Mouse (Mus musculus): ENCODE results near the gene Gm21983. TPM values are rescaled to one million over a fixed set of nuclear protein-coding genes. Genes with fewer than 3 reads are reported as not detected.

Gene Gm21983
- total RNA-seq, 1 experiment from 2014 or later: not detected

- peak; percentile 48 to 54 for ATAC-seq (replicated peaks in 1 of 2; ENCODE audit: insufficient read depth in 1 of 2, low FRiP score in 2 of 2, low TSS enrichment in 1 of 2, low read depth in 1 of 2, poor library complexity in 2 of 2, severe bottlenecking in 2 of 2)
Measured at GRCm38 (mm10) chr7:27166229-27166613, 14.7 kb downstream of the Gm21983 start.

DNA sequence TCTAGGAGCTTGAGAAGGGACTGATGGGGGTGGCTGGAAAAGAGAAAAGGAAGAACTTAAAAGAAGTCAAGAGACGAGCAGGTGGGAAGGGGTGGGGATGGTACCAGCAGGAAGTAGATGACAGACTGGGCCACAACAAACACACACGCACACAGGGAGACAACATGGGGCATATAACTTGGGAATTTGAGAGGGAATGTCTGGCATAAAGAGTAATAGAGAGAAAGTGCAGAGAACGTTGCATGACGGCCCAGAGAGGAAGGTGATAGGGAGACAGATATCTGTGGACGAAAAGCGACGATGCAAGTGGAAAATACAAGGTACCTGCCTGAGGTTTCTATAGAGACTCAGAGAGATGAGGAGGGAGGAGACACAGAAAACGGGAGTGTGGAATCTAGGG is 15.2 kb downstream of the Gm21983 start:
- no peak for ATAC-seq (replicated peaks in 1 of 2; ENCODE audit: insufficient read depth in 1 of 2, low FRiP score in 2 of 2, low TSS enrichment in 1 of 2, low read depth in 1 of 2, poor library complexity in 2 of 2, severe bottlenecking in 2 of 2)

DNA sequence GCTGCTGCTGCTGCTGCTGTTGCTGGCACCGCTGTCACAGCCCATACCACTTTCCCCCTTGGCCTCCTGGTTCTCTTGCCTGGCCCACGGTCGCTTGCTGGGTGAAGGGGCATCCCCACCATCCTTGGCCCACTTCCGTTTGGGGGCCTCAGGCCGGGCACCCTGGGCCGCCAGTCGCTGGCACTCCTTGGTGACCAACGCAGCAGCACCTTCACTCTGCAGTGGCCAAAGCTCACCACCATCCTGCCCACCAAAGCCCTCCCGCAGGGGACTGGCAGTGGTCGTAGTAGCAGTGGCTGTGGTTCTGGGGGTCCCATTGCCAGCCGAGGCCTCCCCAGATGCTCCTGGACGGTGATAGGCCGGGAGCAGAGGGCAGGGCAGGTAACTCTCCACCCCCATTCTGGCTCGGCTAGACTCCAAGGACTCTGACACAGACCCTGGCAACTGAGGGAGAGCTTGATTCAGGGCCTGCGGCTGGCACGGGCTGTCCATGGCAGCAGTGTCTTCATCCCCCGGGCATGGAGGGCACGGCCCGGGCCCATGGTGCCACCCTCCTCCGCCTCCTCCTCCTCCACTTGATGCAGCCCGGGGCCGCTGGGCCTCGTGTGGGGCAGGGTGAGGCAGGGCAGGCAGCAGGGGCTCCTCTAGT is 15.8 kb downstream of the Gm21983 start:
- ATAC-seq (replicated peaks in 1 of 2; ENCODE audit: insufficient read depth in 1 of 2, low FRiP score in 2 of 2, low TSS enrichment in 1 of 2, low read depth in 1 of 2, poor library complexity in 2 of 2, severe bottlenecking in 2 of 2): no peak

GRCm38 (mm10) chr7:27164112-27164947 is 16.6 kb downstream of the Gm21983 start:
- no peak for ATAC-seq (replicated peaks in 1 of 2; ENCODE audit: insufficient read depth in 1 of 2, low FRiP score in 2 of 2, low TSS enrichment in 1 of 2, low read depth in 1 of 2, poor library complexity in 2 of 2, severe bottlenecking in 2 of 2)

DNA sequence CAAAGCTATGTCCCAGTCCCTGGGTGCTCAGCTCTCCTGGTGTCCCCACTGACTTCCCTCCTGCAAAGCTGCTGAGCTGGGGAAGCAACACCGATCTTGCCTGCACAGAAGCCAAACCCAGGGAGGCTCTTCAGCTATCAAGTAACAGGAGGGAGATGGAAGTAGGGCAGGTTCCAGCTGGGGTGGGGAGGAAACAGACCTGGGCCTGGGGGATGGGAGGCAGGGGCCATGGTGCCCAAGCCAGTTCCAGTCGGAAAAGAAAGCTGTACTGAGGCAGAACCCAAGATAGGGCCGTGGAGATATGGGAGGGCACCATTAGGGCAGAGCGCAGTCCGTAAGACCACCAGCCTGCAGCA is 17.5 kb downstream of the Gm21983 start:
- no peak for ATAC-seq (replicated peaks in 1 of 2; ENCODE audit: insufficient read depth in 1 of 2, low FRiP score in 2 of 2, low TSS enrichment in 1 of 2, low read depth in 1 of 2, poor library complexity in 2 of 2, severe bottlenecking in 2 of 2)

- no peak for ATAC-seq (replicated peaks in 1 of 2; ENCODE audit: insufficient read depth in 1 of 2, low FRiP score in 2 of 2, low TSS enrichment in 1 of 2, low read depth in 1 of 2, poor library complexity in 2 of 2, severe bottlenecking in 2 of 2)
Measured at GRCm38 (mm10) chr7:27162780-27163449, 18.0 kb downstream of the Gm21983 start.

DNA sequence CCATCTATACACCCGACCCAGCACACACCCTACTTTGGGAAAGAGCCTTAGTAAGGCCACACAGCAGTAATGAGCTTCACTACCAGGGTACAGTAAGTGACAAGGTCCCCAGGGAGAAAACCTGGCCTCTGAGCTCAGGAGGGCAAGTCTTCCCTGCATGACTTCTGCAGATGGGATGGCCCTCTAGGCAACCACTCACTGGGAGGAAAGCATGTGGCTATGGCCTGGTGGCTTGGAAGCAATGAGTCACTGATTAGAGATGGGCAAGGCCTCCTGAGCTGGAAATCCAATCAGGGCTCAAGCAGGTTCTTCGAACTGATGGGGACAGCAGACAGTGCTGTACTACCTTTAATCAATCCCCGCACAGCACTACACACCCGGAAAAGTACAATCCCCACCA is 19.1 kb downstream of the Gm21983 start:
- ATAC-seq (replicated peaks in 1 of 2; ENCODE audit: insufficient read depth in 1 of 2, low FRiP score in 2 of 2, low TSS enrichment in 1 of 2, low read depth in 1 of 2, poor library complexity in 2 of 2, severe bottlenecking in 2 of 2): no peak

- ATAC-seq (replicated peaks in 1 of 2; ENCODE audit: insufficient read depth in 1 of 2, low FRiP score in 2 of 2, low TSS enrichment in 1 of 2, low read depth in 1 of 2, poor library complexity in 2 of 2, severe bottlenecking in 2 of 2): no peak
Measured at GRCm38 (mm10) chr7:27160921-27161320, 20.0 kb downstream of the Gm21983 start.

DNA sequence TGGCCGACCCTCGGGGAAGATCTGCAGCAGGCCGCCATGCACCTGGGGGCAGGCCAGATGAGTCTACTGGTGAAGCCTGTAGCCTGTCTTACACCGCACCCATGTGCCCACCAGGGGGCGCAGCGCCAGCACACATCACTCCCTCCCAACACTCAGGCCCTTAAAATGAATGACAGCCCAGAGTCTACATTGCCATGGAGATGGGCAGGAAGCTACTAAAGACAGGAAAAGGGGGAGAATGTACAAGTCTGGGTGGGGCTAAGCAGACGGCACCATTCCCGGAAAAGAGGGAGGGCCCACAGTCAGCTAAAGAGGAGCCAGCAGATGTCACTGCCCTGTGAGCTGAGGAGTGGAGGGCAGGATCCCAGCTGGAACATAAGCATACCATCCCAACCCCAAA is 21.0 kb downstream of the Gm21983 start:
- ATAC-seq (replicated peaks in 1 of 2; ENCODE audit: insufficient read depth in 1 of 2, low FRiP score in 2 of 2, low TSS enrichment in 1 of 2, low read depth in 1 of 2, poor library complexity in 2 of 2, severe bottlenecking in 2 of 2): peak; percentile 87

DNA sequence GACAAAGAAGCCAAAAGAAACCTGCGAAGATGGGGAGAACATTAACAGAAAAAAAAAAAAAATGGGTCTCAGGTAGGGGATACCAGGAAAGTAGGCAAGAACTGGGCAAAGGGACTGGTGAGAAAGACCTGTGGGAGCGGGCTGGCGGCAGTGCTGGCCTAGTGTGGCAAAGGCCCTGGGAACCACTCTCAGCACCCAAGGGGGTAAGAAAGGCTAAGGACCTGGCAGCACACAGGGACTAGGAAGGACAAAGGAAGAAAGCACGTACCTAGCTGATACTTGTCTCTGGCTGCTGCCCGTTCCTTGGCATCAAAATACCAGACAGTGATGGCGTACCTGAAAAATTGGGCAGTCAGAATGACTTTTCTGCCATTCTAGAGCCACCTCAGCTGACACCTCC is 21.6 kb downstream of the Gm21983 start:
- ATAC-seq (replicated peaks in 1 of 2; ENCODE audit: insufficient read depth in 1 of 2, low FRiP score in 2 of 2, low TSS enrichment in 1 of 2, low read depth in 1 of 2, poor library complexity in 2 of 2, severe bottlenecking in 2 of 2): no peak

- no peak for ATAC-seq (replicated peaks in 1 of 2; ENCODE audit: insufficient read depth in 1 of 2, low FRiP score in 2 of 2, low TSS enrichment in 1 of 2, low read depth in 1 of 2, poor library complexity in 2 of 2, severe bottlenecking in 2 of 2)
Measured at GRCm38 (mm10) chr7:27158171-27158570, 22.7 kb downstream of the Gm21983 start.

GRCm38 (mm10) chr7:27156005-27156404 is 24.9 kb downstream of the Gm21983 start:
- ATAC-seq (replicated peaks in 1 of 2; ENCODE audit: insufficient read depth in 1 of 2, low FRiP score in 2 of 2, low TSS enrichment in 1 of 2, low read depth in 1 of 2, poor library complexity in 2 of 2, severe bottlenecking in 2 of 2): no peak

GRCm38 (mm10) chr7:27153205-27153764 is 27.6 kb downstream of the Gm21983 start, which contains the start of gene Cyp2t4:
TSS of gene Cyp2t4 (plus strand) at chr7:27153714.
- ATAC-seq (replicated peaks in 1 of 2; ENCODE audit: insufficient read depth in 1 of 2, low FRiP score in 2 of 2, low TSS enrichment in 1 of 2, low read depth in 1 of 2, poor library complexity in 2 of 2, severe bottlenecking in 2 of 2): no peak

DNA sequence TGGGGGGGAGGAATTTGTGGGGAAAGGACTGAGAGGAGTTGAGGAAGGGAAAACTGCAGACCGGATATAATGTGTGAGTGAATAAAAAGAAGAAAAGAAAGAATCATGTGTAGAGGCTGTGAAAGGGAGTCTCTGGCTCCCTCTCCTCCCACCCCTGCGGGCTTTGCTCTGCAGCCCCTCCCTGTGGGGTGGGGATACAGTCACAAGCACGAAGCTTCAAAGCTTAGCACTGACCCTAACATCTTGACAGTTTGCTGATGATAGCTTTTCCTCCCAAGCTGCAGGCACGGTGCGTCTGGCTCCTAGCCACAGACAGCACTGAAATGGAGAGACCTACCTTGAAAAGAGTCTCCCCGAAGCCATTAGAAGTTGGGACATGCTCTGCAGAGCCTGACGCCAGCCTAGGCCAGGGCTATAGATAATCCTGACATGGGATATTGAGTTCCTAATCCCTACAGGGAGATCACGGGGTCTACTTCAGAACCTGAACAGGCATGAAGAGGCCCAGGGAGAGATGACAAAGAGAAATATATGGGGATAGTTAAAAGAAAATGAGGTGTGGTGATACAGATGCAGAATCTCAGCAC is 44.4 kb downstream of the Gm21983 start:
- ATAC-seq (replicated peaks in 1 of 2; ENCODE audit: insufficient read depth in 1 of 2, low FRiP score in 2 of 2, low TSS enrichment in 1 of 2, low read depth in 1 of 2, poor library complexity in 2 of 2, severe bottlenecking in 2 of 2): no peak

- no peak for ATAC-seq (replicated peaks in 1 of 2; ENCODE audit: insufficient read depth in 1 of 2, low FRiP score in 2 of 2, low TSS enrichment in 1 of 2, low read depth in 1 of 2, poor library complexity in 2 of 2, severe bottlenecking in 2 of 2)
Measured at GRCm38 (mm10) chr7:27133757-27134156, 47.1 kb downstream of the Gm21983 start.

DNA sequence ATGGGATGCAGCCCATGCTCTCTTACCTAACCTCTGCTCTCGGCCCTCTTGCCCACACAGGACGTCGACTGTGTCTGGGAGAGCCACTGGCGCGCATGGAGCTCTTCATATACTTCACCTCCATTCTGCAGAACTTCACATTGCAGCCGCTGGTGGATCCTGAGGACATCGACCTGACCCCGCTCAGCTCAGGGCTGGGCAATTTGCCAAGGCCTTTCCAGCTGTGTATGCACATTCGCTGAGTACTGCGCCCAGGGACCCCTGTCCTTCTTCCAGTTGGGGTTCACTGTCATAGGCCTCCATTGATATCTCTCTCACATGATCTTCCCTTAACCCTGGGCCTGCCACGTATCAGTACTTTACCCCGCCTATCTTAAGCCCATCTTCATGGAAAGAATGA is 47.7 kb downstream of the Gm21983 start:
- ATAC-seq (replicated peaks in 1 of 2; ENCODE audit: insufficient read depth in 1 of 2, low FRiP score in 2 of 2, low TSS enrichment in 1 of 2, low read depth in 1 of 2, poor library complexity in 2 of 2, severe bottlenecking in 2 of 2): no peak

DNA sequence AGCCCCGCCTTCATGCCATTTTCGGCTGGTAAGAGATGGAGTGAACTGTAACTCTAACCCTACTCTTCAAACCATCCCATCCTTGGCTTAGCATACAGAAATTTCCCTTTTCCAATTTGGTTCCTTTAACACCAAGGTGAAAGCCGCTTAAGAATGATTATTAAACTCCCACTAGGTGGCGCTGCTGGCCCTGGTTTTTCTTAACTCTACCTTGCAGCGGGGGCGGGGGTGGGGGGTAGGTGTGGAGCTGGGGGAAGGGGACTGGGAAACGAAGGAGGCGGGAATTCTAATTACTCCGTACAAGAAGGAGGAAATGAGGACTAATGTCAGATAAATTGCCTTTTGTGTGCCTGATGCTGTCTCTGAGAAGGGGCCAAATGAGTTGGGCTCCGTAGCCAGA is 48.3 kb downstream of the Gm21983 start:
- 0 out of 4 replicates have a peak, but pooled peaks of 1 of the 2 experiments have one; percentile 9 for ATAC-seq (replicated peaks in 1 of 2; ENCODE audit: insufficient read depth in 1 of 2, low FRiP score in 2 of 2, low TSS enrichment in 1 of 2, low read depth in 1 of 2, poor library complexity in 2 of 2, severe bottlenecking in 2 of 2)

- no peak for ATAC-seq (replicated peaks in 1 of 2; ENCODE audit: insufficient read depth in 1 of 2, low FRiP score in 2 of 2, low TSS enrichment in 1 of 2, low read depth in 1 of 2, poor library complexity in 2 of 2, severe bottlenecking in 2 of 2)
Measured at GRCm38 (mm10) chr7:27131387-27131786, 49.5 kb downstream of the Gm21983 start.

Data from hematopoietic stem cell, adult 5-6 weeks (primary cell).